Mouse (Mus musculus) cerebellum, adult 2 months (tissue): ENCODE data around the gene Rbfox1.

ENCODE experiments used
- CTCF ChIP-seq: fragments of 200-500 bp; IDR thresholded peaks from 2 replicates; pipeline ENCODE4 v1.5.1; 2011; ENCODE audit warnings: low read depth, mild to moderate bottlenecking, control low read depth, low read length, moderate library complexity, borderline replicate concordance; ENCODE audit not compliant: insufficient read depth
- POLR2A ChIP-seq: fragments of 200-500 bp; IDR thresholded peaks from 2 replicates; pipeline ENCODE4 v1.6.1; 2011; ENCODE audit warnings: low read length, control low read depth, borderline replicate concordance; ENCODE audit not compliant: insufficient read depth

- TF ChIP-seq POLR2A (peak; percentile 61), CTCF (peak; percentile 40; the same call in 1 of the 2 replicates)
Observed at GRCm38 (mm10) chr16:6348581-6349241, 463.6 kb downstream of the Rbfox1 start.
